Mouse (Mus musculus) hematopoietic multipotent progenitor cell, adult 10-12 weeks (in vitro differentiated cells): Measurements from ENCODE around the gene Zfp334. TPM values are rescaled to one million over a fixed set of nuclear protein-coding genes. Genes with fewer than 3 reads are reported as not detected.

Source experiments
- polyA plus RNA-seq: library from polyadenylated mRNA; stranded (reverse); fragments of >175 nt; gene quantifications from 2 replicates; pipeline ENCODE4 v1.2.3, GENCODE M21; 2012; ENCODE audit warnings: low replicate concordance

The Zfp334 gene
- 0.03 TPM in 1 of 2 replicates, not detected in the other for polyA plus RNA-seq

DNA sequence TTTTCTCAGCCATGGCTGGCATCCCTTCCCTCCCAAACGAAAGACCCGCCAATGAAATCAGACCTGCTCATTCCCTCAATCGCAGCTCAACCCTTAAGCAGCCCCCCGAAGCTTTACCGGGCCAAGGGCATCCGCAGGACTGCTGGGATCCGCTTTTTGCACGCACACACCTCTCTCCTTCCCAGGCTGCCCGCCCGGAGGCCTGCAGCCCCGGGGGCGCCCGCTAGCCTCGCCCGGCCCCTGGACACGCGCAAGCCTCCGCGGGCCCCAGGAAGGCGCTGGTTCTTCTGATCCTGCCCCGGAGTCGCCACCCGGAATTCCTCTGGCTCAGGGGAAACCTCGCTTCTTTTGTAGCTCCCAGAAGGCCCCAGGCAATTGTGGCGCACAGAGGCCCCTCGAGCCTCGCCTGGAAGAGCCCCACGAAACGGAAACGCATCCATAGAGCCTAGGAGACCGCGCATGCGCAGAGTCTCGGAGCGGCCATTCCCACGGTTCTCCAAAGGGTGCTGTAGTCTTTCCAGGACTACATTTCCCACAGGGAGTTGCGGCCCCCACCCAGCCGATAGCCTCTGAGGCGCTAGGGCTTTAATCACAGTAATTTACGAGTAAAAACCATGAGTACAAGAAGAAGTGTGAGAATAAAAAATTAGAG lies at the start of gene Zfp334:
Zfp334 (minus strand) TSS at position 416 of the 652 bp plus-strand sequence.

DNA sequence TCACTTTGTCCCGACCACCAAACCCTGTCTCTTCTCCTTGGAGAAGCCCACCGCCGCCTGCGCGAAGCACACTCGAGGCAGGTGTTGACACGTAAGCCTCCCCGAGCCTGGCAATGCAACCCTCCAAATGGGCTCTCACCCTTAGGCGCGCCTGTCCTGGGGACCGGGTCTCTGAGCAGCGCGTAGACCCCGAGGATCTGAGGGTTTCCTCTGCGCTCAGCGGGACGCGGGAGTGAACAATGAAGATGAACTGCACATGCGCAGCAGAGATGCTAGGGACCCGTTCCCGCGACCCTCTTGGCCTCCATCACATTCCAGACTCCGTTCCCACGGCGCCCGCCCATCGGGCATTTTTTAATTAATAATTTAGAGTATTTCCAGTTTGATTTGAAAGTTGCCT lies 19.6 kb downstream of the Zfp334 start, which contains the start of gene Zfp663:
Zfp663 (minus strand) TSS at position 234 of the 400 bp plus-strand sequence.

DNA sequence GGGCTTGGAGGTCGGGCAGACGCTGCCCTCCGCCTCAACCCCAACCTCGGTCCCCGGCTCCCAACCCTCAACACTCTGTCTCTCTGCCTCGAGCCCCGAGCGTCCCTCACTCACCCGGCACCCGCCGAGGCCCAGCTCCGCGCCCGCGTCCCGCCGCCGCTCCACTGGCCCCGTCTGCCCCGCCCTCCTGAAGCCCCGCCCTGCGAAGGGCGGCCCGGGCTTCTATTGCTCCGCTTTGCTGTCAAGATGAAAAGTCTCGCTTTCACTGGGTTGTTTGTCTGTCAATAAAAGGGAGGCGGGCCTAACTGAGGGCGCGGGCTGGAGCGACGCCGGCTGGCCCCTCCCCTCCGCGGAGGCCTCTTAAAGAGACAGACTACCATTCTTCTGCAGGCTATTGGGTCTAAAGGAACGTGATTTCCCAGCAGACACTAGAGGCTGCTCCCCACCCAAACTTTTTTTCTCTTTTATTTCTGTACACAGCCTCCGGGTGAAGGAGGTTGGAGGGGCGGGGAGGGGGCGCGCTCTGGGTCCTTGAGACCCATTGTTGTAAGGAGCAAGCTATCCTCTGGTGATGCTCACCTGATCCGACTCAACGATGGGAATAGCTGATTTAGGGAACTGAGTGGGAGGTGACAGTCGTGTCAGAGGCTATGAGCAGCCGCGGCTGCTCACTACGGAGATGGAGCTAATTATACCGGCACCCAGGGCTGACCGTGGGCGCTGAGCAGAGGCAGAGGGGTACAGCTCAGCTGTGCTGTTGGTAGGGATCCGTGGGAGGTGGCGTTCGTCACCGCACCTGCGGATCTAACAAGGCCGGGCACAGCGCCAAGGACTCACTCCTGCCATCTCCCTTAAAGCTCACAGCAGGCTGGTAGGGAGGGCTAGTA lies 61.5 kb downstream of the Zfp334 start, which contains the start of gene Elmo2:
Elmo2 (minus strand) TSS at position 176 of the 887 bp plus-strand sequence.

Other genes with a start within 250 kb of the Zfp334 start
- gene Cdh22, start 153.4 kb downstream of the Zfp334 start, polyA plus RNA-seq: 0.76 and 2.0 TPM in 2 replicates
- gene Slc35c2, start 100.4 kb downstream of the Zfp334 start, polyA plus RNA-seq: 156 and 186 TPM in 2 replicates
- gene Elmo2, start 61.8 kb downstream of the Zfp334 start, polyA plus RNA-seq: 17.2 and 40.9 TPM in 2 replicates
- not detected in 2 replicates for gene Zfp663, start 19.5 kb downstream of the Zfp334 start, polyA plus RNA-seq
- gene Ocstamp, start 12.1 kb upstream of the Zfp334 start, polyA plus RNA-seq: 0.73 and 1.0 TPM in 2 replicates
- gene Slc13a3, start 85.0 kb upstream of the Zfp334 start, polyA plus RNA-seq: 0.13 and 1.4 TPM in 2 replicates
- 14.6 and 26.8 TPM in 2 replicates for gene Trp53rka, start 105.1 kb upstream of the Zfp334 start, polyA plus RNA-seq
- 0.11 and 0.22 TPM in 2 replicates for gene Slc2a10, start 115.5 kb upstream of the Zfp334 start, polyA plus RNA-seq
- gene Eya2, start 206.8 kb upstream of the Zfp334 start, polyA plus RNA-seq: 4.5 and 4.7 TPM in 2 replicates